Mouse (Mus musculus) erythroblast, adult 5-6 weeks (primary cell): ENCODE results near the gene Rhebl1. TPM values are rescaled to one million over a fixed set of nuclear protein-coding genes. Genes with fewer than 3 reads are reported as not detected.
A peak's percentile ranks its signal among the peaks of the same experiment; 100 is the strongest.

ENCODE experiments used
- ATAC-seq: replicated peaks from 2 replicates; pipeline ENCODE4 v1.8.0; 2016; ENCODE audit warnings: moderate number of reproducible peaks, mild to moderate bottlenecking, moderate TSS enrichment, inconsistent platforms; ENCODE audit not compliant: poor library complexity, low FRiP score, severe bottlenecking
- total RNA-seq, 2 experiments: library from RNA; stranded (forward) in 1 of 2; stranded (reverse) in 1 of 2; fragments of 150-400 nt in 1 of 2; fragments of 200-764, 138-1000 nt in 1 of 2; gene quantifications; 2 replicates each; pipeline versions ENCODE4 v1.2.3 to v1.2.4; 2015 to 2017; ENCODE audit warnings: low replicate concordance in 2 of 2

Gene Rhebl1
- total RNA-seq, 2 experiments from 2014 or later, result 1.8 TPM; not detected in 1

DNA sequence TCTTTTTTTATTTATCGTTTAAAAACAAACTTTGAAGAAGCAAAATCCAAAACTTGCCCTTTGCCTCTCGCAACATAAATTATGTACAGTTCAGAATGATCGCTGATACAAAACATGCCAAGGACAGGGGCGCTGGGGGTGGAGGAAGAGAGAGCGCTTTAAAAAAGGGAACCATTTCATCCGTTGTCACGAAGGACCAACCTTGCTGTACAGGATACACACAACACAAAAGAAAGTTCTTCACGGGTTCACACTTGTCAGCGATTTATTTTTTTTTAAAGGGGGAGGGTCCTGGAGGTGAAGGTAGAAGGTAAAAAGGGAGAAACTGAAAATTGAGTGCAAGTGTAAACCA is 62.7 kb downstream of the Rhebl1 start:
- ATAC-seq, result peak; percentile 15; the same call in 1 of the 2 replicates

DNA sequence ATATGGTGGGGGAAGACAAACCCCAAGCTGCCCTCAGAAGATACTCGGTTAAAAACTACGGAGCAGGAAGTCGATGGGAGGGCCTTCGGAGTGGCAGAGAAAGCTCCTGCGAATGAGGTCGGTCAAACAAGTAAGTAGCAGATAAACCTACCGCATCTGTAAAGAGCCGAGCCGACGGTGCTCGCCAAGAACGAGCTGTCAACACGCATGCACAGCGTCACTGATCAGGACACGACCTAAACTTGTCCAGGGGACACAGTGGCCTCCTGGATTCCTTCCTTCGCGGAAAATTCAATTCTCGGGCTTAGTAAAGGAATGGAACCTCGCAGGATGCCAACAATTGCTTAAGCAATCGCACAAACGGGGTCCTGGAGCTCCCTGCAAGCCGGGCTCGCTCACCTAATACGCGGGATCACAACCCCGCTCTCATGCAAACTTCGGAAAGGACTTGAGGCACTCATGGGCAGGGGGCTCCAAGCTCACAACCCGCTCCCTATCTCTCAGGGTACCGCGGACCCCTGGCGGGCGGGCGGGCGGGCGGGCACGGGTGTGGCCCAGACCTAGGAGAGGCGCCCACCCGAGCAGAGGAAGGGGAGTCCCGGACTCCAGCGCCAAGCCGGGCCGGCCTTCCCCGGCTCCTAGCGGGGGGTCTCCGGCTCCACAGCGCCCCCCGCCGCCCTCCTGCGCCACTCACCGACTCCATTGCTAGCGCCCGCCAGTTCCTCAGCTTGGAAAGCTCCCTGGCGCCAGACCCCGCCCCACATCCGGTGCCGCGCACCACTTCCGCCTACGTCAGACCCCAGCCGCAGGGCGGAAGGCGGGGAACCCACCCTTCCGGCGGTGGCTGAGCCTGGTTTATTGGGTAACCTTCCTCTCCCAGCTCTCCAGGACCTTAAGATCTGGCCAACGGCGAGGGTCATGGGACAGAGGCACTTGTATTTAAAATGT is 63.3 kb downstream of the Rhebl1 start, which contains the start of gene Prkag1:
Gene Prkag1 (minus strand): TSS at position 786 of the 948 bp plus-strand sequence.
- peak; percentile 90 for ATAC-seq

Other genes with a start within 250 kb of the Rhebl1 start
- gene Ddx23, start 231.6 kb downstream of the Rhebl1 start, total RNA-seq (2015; ENCODE audit: low replicate concordance), result 9.4 and 10.4 TPM in 2 replicates
- 32.3 and 40.2 TPM in 2 replicates for gene Ddx23, start 231.6 kb downstream of the Rhebl1 start, total RNA-seq (2017; ENCODE audit: low replicate concordance)
- 4.4 TPM in 1 of 2 replicates, not detected in the other for gene Rnd1, start 217.1 kb downstream of the Rhebl1 start, total RNA-seq (2015; ENCODE audit: low replicate concordance)
- gene Rnd1, start 217.1 kb downstream of the Rhebl1 start, total RNA-seq (2017; ENCODE audit: low replicate concordance), result 0.42 and 2.2 TPM in 2 replicates
- not detected in 2 replicates for gene Ccdc65, start 186.3 kb downstream of the Rhebl1 start, total RNA-seq (2015; ENCODE audit: low replicate concordance)
- not detected in 2 replicates for gene Ccdc65, start 186.3 kb downstream of the Rhebl1 start, total RNA-seq (2017; ENCODE audit: low replicate concordance)
- gene Fkbp11, start 166.3 kb downstream of the Rhebl1 start, total RNA-seq (2015; ENCODE audit: low replicate concordance), result 1.2 TPM in 1 of 2 replicates, not detected in the other
- gene Fkbp11, start 166.3 kb downstream of the Rhebl1 start, total RNA-seq (2017; ENCODE audit: low replicate concordance), result 0.84 and 1.0 TPM in 2 replicates
- gene Arf3, start 131.3 kb downstream of the Rhebl1 start, total RNA-seq (2015; ENCODE audit: low replicate concordance), result 7.1 and 8.4 TPM in 2 replicates
- 4.6 and 8.1 TPM in 2 replicates for gene Arf3, start 131.3 kb downstream of the Rhebl1 start, total RNA-seq (2017; ENCODE audit: low replicate concordance)
- gene Wnt10b, start 116.4 kb downstream of the Rhebl1 start, total RNA-seq (2015; ENCODE audit: low replicate concordance), result 1.0 TPM in 1 of 2 replicates, not detected in the other
- gene Wnt10b, start 116.4 kb downstream of the Rhebl1 start, total RNA-seq (2017; ENCODE audit: low replicate concordance), result not detected in 2 replicates
- not detected in 2 replicates for gene Wnt1, start 104.7 kb downstream of the Rhebl1 start, total RNA-seq (2015; ENCODE audit: low replicate concordance)
- gene Wnt1, start 104.7 kb downstream of the Rhebl1 start, total RNA-seq (2017; ENCODE audit: low replicate concordance), result not detected in 2 replicates
- not detected in 2 replicates for gene Ddn, start 85.0 kb downstream of the Rhebl1 start, total RNA-seq (2015; ENCODE audit: low replicate concordance)
- not detected in 2 replicates for gene Ddn, start 85.0 kb downstream of the Rhebl1 start, total RNA-seq (2017; ENCODE audit: low replicate concordance)
- 20.2 and 21.5 TPM in 2 replicates for gene Prkag1, start 63.0 kb downstream of the Rhebl1 start, total RNA-seq (2015; ENCODE audit: low replicate concordance)
- gene Prkag1, start 63.0 kb downstream of the Rhebl1 start, total RNA-seq (2017; ENCODE audit: low replicate concordance), result 35.1 and 37.9 TPM in 2 replicates
- gene Kmt2d, start 23.3 kb downstream of the Rhebl1 start, total RNA-seq (2015; ENCODE audit: low replicate concordance), result 23.0 and 28.1 TPM in 2 replicates
- 27.9 and 31.8 TPM in 2 replicates for gene Kmt2d, start 23.3 kb downstream of the Rhebl1 start, total RNA-seq (2017; ENCODE audit: low replicate concordance)
- gene Dhh, start 4.0 kb upstream of the Rhebl1 start, total RNA-seq (2015; ENCODE audit: low replicate concordance), result not detected in 2 replicates
- gene Dhh, start 4.0 kb upstream of the Rhebl1 start, total RNA-seq (2017; ENCODE audit: low replicate concordance), result not detected in 2 replicates
- gene Lmbr1l, start 23.7 kb upstream of the Rhebl1 start, total RNA-seq (2015; ENCODE audit: low replicate concordance), result 2.3 and 3.3 TPM in 2 replicates
- gene Lmbr1l, start 23.7 kb upstream of the Rhebl1 start, total RNA-seq (2017; ENCODE audit: low replicate concordance), result 10.6 and 12.8 TPM in 2 replicates
- gene Tuba1b, start 40.0 kb upstream of the Rhebl1 start, total RNA-seq (2015; ENCODE audit: low replicate concordance), result 804 and 902 TPM in 2 replicates
- 180 and 247 TPM in 2 replicates for gene Tuba1b, start 40.0 kb upstream of the Rhebl1 start, total RNA-seq (2017; ENCODE audit: low replicate concordance)
- not detected in 2 replicates for gene Gm49450, start 59.0 kb upstream of the Rhebl1 start, total RNA-seq (2015; ENCODE audit: low replicate concordance)
- 4.7 TPM in 1 of 2 replicates, not detected in the other for gene Gm49450, start 59.0 kb upstream of the Rhebl1 start, total RNA-seq (2017; ENCODE audit: low replicate concordance)
- 15.3 and 19.6 TPM in 2 replicates for gene Tuba1a, start 59.2 kb upstream of the Rhebl1 start, total RNA-seq (2015; ENCODE audit: low replicate concordance)
- gene Tuba1a, start 59.2 kb upstream of the Rhebl1 start, total RNA-seq (2017; ENCODE audit: low replicate concordance), result 4.3 and 5.9 TPM in 2 replicates
- 73.8 and 96.1 TPM in 2 replicates for gene Tuba1c, start 135.4 kb upstream of the Rhebl1 start, total RNA-seq (2015; ENCODE audit: low replicate concordance)
- 36.4 and 46.4 TPM in 2 replicates for gene Tuba1c, start 135.4 kb upstream of the Rhebl1 start, total RNA-seq (2017; ENCODE audit: low replicate concordance)
- gene Prph, start 160.6 kb upstream of the Rhebl1 start, total RNA-seq (2015; ENCODE audit: low replicate concordance), result not detected in 2 replicates
- not detected in 2 replicates for gene Prph, start 160.6 kb upstream of the Rhebl1 start, total RNA-seq (2017; ENCODE audit: low replicate concordance)
- 11.9 and 21.7 TPM in 2 replicates for gene Troap, start 180.0 kb upstream of the Rhebl1 start, total RNA-seq (2015; ENCODE audit: low replicate concordance)
- gene Troap, start 180.0 kb upstream of the Rhebl1 start, total RNA-seq (2017; ENCODE audit: low replicate concordance), result 20.4 and 28.1 TPM in 2 replicates
- gene C1ql4, start 193.3 kb upstream of the Rhebl1 start, total RNA-seq (2015; ENCODE audit: low replicate concordance), result not detected in 2 replicates
- gene C1ql4, start 193.3 kb upstream of the Rhebl1 start, total RNA-seq (2017; ENCODE audit: low replicate concordance), result not detected in 2 replicates
- gene Dnajc22, start 198.6 kb upstream of the Rhebl1 start, total RNA-seq (2015; ENCODE audit: low replicate concordance), result not detected in 2 replicates
- gene Dnajc22, start 198.6 kb upstream of the Rhebl1 start, total RNA-seq (2017; ENCODE audit: low replicate concordance), result not detected in 2 replicates
- gene Spats2, start 231.4 kb upstream of the Rhebl1 start, total RNA-seq (2015; ENCODE audit: low replicate concordance), result not detected in 2 replicates
- gene Spats2, start 231.4 kb upstream of the Rhebl1 start, total RNA-seq (2017; ENCODE audit: low replicate concordance), result 2.6 TPM in 1 of 2 replicates, not detected in the other